In the genomic region with DNA sequence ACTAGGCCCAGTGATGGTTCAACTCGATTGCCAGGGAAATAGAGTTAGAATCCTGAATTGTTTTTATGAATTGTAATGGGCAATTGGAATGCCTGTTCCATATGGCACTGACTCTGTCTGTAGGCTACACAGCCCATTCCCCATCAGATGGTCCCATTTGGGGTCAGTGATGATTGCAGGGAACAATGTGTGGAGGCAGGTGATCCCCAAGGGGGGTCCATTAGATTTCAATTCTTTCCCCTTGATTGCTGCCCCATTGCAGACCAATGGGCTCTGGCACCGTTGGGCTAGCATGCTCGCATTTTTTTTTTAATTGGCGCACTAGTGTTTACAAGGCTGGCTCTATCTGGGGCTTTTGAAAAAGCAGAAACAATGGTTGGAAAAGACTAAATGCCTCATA, we compare ENCODE assay signal across 26 mouse cellular contexts.
DNase-seq lines count a peak whose midpoint lies in the region; ATAC-seq and TF ChIP-seq lines count a peak whose summit lies in the region.
"Had no signal": no experiment of that assay in that cellular context is flagged by ENCODE, and none has a peak within 500 bp of the region (broad histone marks: within the 10 kb centered on the region; RNA-seq: fewer than 3 reads in every experiment).

No protein-coding gene starts in this region.

- no peak overlapping the region for H3K9ac ChIP-seq in hindbrain, embryonic 12.5 days
- H3K9ac ChIP-seq in hindbrain, embryonic 13.5 days: no peak overlapping the region
- no peak overlapping the region for H3K9ac ChIP-seq in midbrain, embryonic 14.5 days (replicated peaks; ENCODE audit: low read length)
- H3K9ac ChIP-seq: embryonic facial prominence, embryonic 12.5 days; heart, embryonic 15.5 days; limb, embryonic 12.5 days; liver, embryonic 15.5 days; lung, embryonic 14.5 days had no signal

- H3K9me3 ChIP-seq in hindbrain, embryonic 12.5 days (replicated peaks): no peaks in the 10 kb centered on the region
- H3K9me3 ChIP-seq in hindbrain, embryonic 13.5 days: no peaks in the 10 kb centered on the region
- H3K9me3 ChIP-seq in midbrain, embryonic 14.5 days (ENCODE audit: control insufficient read depth, low read length): no peaks in the 10 kb centered on the region
- no peaks in the 10 kb centered on the region for H3K9me3 ChIP-seq in midbrain, embryonic 10.5 days (replicated peaks)
- H3K9me3 ChIP-seq: embryonic facial prominence, embryonic 12.5 days; heart, embryonic 10.5 days; heart, embryonic 15.5 days; limb, embryonic 12.5 days; liver, embryonic 15.5 days had no signal

- TF ChIP-seq POLR2A in brain, embryonic 14.5 days (IDR thresholded peaks at IDR 0.05; ENCODE audit: borderline replicate concordance, extremely low read depth, insufficient read depth, insufficient read length, poor library complexity, severe bottlenecking): no peak

- no peak overlapping the region for H3K4me3 ChIP-seq in hindbrain, embryonic 12.5 days
- H3K4me3 ChIP-seq in hindbrain, embryonic 13.5 days: no peak overlapping the region
- no peak overlapping the region for H3K4me3 ChIP-seq in midbrain, embryonic 14.5 days (replicated peaks; ENCODE audit: low read depth, low read length)
- no peak overlapping the region for H3K4me3 ChIP-seq in midbrain, embryonic 10.5 days
- H3K4me3 ChIP-seq: embryonic facial prominence, embryonic 12.5 days; heart, embryonic 10.5 days; heart, embryonic 15.5 days; limb, embryonic 12.5 days; liver, embryonic 15.5 days had no signal

- no peak for TF ChIP-seq CTCF in brain, embryonic 14.5 days (IDR thresholded peaks at IDR 0.05; ENCODE audit: borderline replicate concordance, extremely low read depth, insufficient read depth, insufficient read length)

- no peak for DNase-seq in midbrain, embryonic 14.5 days
- DNase-seq in midbrain, embryonic 10.5 days (ENCODE audit: low spot score): no peak
- peak; percentile 40 for DNase-seq in brain, embryonic 14.5 days (ENCODE audit: low read depth)
- DNase-seq in layer of hippocampus, postnatal 14 days (ENCODE audit: low spot score in 2 of 2): no peak
- DNase-seq: adrenal gland, postnatal 10 days; B cell, adult 2 months; cerebellum, adult 11 months; cerebellum, adult 9-10 months; cerebellum, postnatal 36 days; gastrocnemius, postnatal 14 days; kidney, adult 8-10 months; kidney, postnatal 4 days; lung, embryonic 14.5 days; lung, postnatal 14 days; thymus, postnatal 4 days had no signal

- peak; percentile 32; the same call in 1 of the 2 replicates for ATAC-seq in hindbrain, embryonic 12.5 days (ENCODE audit: low FRiP score)
- ATAC-seq in hindbrain, embryonic 13.5 days (ENCODE audit: low FRiP score): no peak
- no peak for ATAC-seq in midbrain, embryonic 14.5 days (ENCODE audit: low FRiP score, low TSS enrichment)
- ATAC-seq: intestine, embryonic 16.5 days; Patski had no signal

- WGBS in hindbrain, embryonic 12.5 days: 65% methylated on average over 4 of the region's 4 CpGs
- WGBS in hindbrain, embryonic 13.5 days: 50% methylated on average over 4 of the region's 4 CpGs
- 77% methylated on average over 4 of the region's 4 CpGs for WGBS in midbrain, embryonic 14.5 days
- 89% methylated on average over 4 of the region's 4 CpGs for WGBS in midbrain, embryonic 10.5 days

- H3K27me3 ChIP-seq in hindbrain, embryonic 12.5 days: no peaks in the 10 kb centered on the region
- no peaks in the 10 kb centered on the region for H3K27me3 ChIP-seq in hindbrain, embryonic 13.5 days
- no peaks in the 10 kb centered on the region for H3K27me3 ChIP-seq in midbrain, embryonic 14.5 days (ENCODE audit: control insufficient read depth, insufficient read depth, low read length)
- H3K27me3 ChIP-seq in midbrain, embryonic 10.5 days (ENCODE audit: low read depth, poor library complexity, severe bottlenecking): no peaks in the 10 kb centered on the region
- H3K27me3 ChIP-seq: CH12.LX; embryonic facial prominence, embryonic 12.5 days; heart, embryonic 15.5 days; limb, embryonic 12.5 days; liver, embryonic 15.5 days had no signal

- no peak overlapping the region for H3K4me2 ChIP-seq in hindbrain, embryonic 12.5 days (replicated peaks)
- no peak overlapping the region for H3K4me2 ChIP-seq in hindbrain, embryonic 13.5 days
- no peak overlapping the region for H3K4me2 ChIP-seq in midbrain, embryonic 14.5 days (ENCODE audit: low read length)
- H3K4me2 ChIP-seq: embryonic facial prominence, embryonic 12.5 days; heart, embryonic 15.5 days; limb, embryonic 12.5 days; liver, embryonic 15.5 days; lung, embryonic 14.5 days had no signal

- H3K36me3 ChIP-seq in hindbrain, embryonic 12.5 days: no peaks in the 10 kb centered on the region
- no peaks in the 10 kb centered on the region for H3K36me3 ChIP-seq in hindbrain, embryonic 13.5 days
- no peaks in the 10 kb centered on the region for H3K36me3 ChIP-seq in midbrain, embryonic 14.5 days (ENCODE audit: control insufficient read depth, insufficient read depth, low read length)
- H3K36me3 ChIP-seq in midbrain, embryonic 10.5 days: no peaks in the 10 kb centered on the region
- H3K36me3 ChIP-seq: embryonic facial prominence, embryonic 12.5 days; heart, embryonic 10.5 days; heart, embryonic 15.5 days; limb, embryonic 12.5 days; liver, embryonic 15.5 days had no signal

- H3K27ac ChIP-seq in hindbrain, embryonic 12.5 days: peak overlapping the region; percentile 30; the same call in 1 of the 2 replicates
- H3K27ac ChIP-seq in hindbrain, embryonic 13.5 days: no peak overlapping the region
- H3K27ac ChIP-seq in midbrain, embryonic 14.5 days (replicated peaks; ENCODE audit: low read depth, low read length): peak overlapping the region; percentile 52
- no peak overlapping the region for H3K27ac ChIP-seq in midbrain, embryonic 10.5 days (replicated peaks)
- H3K27ac ChIP-seq: embryonic facial prominence, embryonic 12.5 days; heart, embryonic 10.5 days; heart, embryonic 15.5 days; kidney, postnatal 0 days; limb, embryonic 12.5 days; liver, embryonic 15.5 days had no signal

- peaks cover 12% of the 10 kb centered on the region for H3K4me1 ChIP-seq in hindbrain, embryonic 12.5 days
- H3K4me1 ChIP-seq in hindbrain, embryonic 13.5 days (replicated peaks): peaks cover 16% of the 10 kb centered on the region
- H3K4me1 ChIP-seq in midbrain, embryonic 14.5 days (ENCODE audit: control insufficient read depth, insufficient read depth, low read length): peaks cover 8% of the 10 kb centered on the region; the same call in 1 of the 2 replicates
- peaks cover 27% of the 10 kb centered on the region for H3K4me1 ChIP-seq in midbrain, embryonic 10.5 days
- H3K4me1 ChIP-seq: heart, embryonic 15.5 days; liver, embryonic 15.5 days had no signal

Comparison
In these comparisons a context has a peak if more than half of its experiments do, and no peak if none do; other contexts are left out.
1. H3K27ac ChIP-seq: peak in hindbrain, embryonic 12.5 days (single experiment) and midbrain, embryonic 14.5 days (single experiment); none in hindbrain, embryonic 13.5 days (single experiment) and midbrain, embryonic 10.5 days (single experiment).